Mouse (Mus musculus): ENCODE measurements around the gene Tmem216.

- TF ChIP-seq CTCF (IDR thresholded peaks at IDR 0.05; ENCODE audit: extremely low read depth, insufficient read depth, insufficient read length, insufficient replicate concordance) (no peak), POLR2A (IDR thresholded peaks at IDR 0.05; ENCODE audit: low read depth, low read length) (no peak)
These were observed 35.8 kb upstream of the Tmem216 start for GRCm38 (mm10) chr19:10591659-10592377.
